In genomic region chr17:31841453-31841841, GRCm38 (mm10) we compare ENCODE assay signal across 10 mouse cellular contexts. TPM values are rescaled to one million over a fixed set of nuclear protein-coding genes. Genes with fewer than 3 reads are reported as not detected.
A peak's percentile ranks its signal among the peaks of the same experiment; 100 is the strongest.
DNase-seq lines count a peak whose midpoint lies in the region; ATAC-seq and TF ChIP-seq lines count a peak whose summit lies in the region.
"Had no signal": no experiment of that assay in that cellular context is flagged by ENCODE, and none has a peak within 500 bp of the region (broad histone marks: within the 10 kb centered on the region; RNA-seq: fewer than 3 reads in every experiment).

No protein-coding gene starts in this region.

- no peak for ATAC-seq in kidney, embryonic 16.5 days (ENCODE audit: low FRiP score, low TSS enrichment)
- no peak for ATAC-seq in stomach, postnatal 0 days (ENCODE audit: low FRiP score, low TSS enrichment)

- DNase-seq in kidney, adult 2 months = no peak
- DNase-seq in T-cell, adult 2 months (ENCODE audit: low spot score) = peak; percentile 37
- peak; percentile 59 for DNase-seq in lung, postnatal 10 days
- no peak for DNase-seq in stomach, postnatal 0 days (ENCODE audit: low spot score)
- DNase-seq in embryo, embryonic 10.5 days (ENCODE audit: low spot score) = no peak
- DNase-seq in yolk sac, embryonic 10.5 days (ENCODE audit: low spot score) = no peak
- no peak for DNase-seq in left cerebral cortex, postnatal 14 days (ENCODE audit: low spot score in 2 of 2)
- DNase-seq: cerebellum, adult 18-20 months had no signal

- peaks cover 23% of the 10 kb centered on the region for H3K36me3 ChIP-seq in kidney, embryonic 16.5 days (ENCODE audit: insufficient read depth, low read length)
- H3K36me3 ChIP-seq in kidney, adult 2 months (ENCODE audit: control insufficient read depth, insufficient read depth, low read length) = peaks cover 6% of the 10 kb centered on the region; the same call in 1 of the 2 replicates
- peaks cover 10% of the 10 kb centered on the region for H3K36me3 ChIP-seq in stomach, postnatal 0 days (ENCODE audit: control insufficient read depth, insufficient read depth, low read length)

- no peaks in the 10 kb centered on the region for H3K27me3 ChIP-seq in kidney, embryonic 16.5 days (ENCODE audit: insufficient read depth, low read length)
- no peaks in the 10 kb centered on the region for H3K27me3 ChIP-seq in kidney, adult 2 months (replicated peaks; ENCODE audit: control insufficient read depth, insufficient read depth, low read length)
- no peaks in the 10 kb centered on the region for H3K27me3 ChIP-seq in stomach, postnatal 0 days (ENCODE audit: control insufficient read depth, insufficient read depth, low read length)
- H3K27me3 ChIP-seq: Patski had no signal

- H3K9me3 ChIP-seq in kidney, embryonic 16.5 days (ENCODE audit: low read length) = no peaks in the 10 kb centered on the region
- no peaks in the 10 kb centered on the region for H3K9me3 ChIP-seq in stomach, postnatal 0 days (ENCODE audit: control insufficient read depth, low read length)

- H3K4me3 ChIP-seq in kidney, embryonic 16.5 days (ENCODE audit: low read length) = no peak overlapping the region
- H3K4me3 ChIP-seq in kidney, adult 2 months (ENCODE audit: insufficient read depth, low read depth, low read length) = no peak overlapping the region
- no peak overlapping the region for H3K4me3 ChIP-seq in stomach, postnatal 0 days (ENCODE audit: low read depth, low read length)

- TF ChIP-seq CTCF in kidney, adult 2 months (conservative IDR thresholded peaks at IDR 0.05; ENCODE audit: insufficient read depth, insufficient read length, low read depth, low read length) = no peak
- no peak for TF ChIP-seq CTCF in stomach, postnatal 0 days (IDR thresholded peaks at IDR 0.05; ENCODE audit: low read depth)

- peak overlapping the region; percentile 23; the same call in 1 of the 2 replicates for H3K27ac ChIP-seq in kidney, embryonic 16.5 days (ENCODE audit: low read length)
- no peak overlapping the region for H3K27ac ChIP-seq in kidney, adult 2 months (ENCODE audit: insufficient read depth, low read depth, low read length)
- H3K27ac ChIP-seq in stomach, postnatal 0 days (replicated peaks) = peak overlapping the region; percentile 87

- 87% methylated on average over 3 of the region's 3 CpGs for WGBS in kidney, embryonic 16.5 days
- WGBS in kidney, adult 2 months = 93% methylated on average over 3 of the region's 3 CpGs
- 83% methylated on average over 3 of the region's 3 CpGs for WGBS in stomach, postnatal 0 days

- H3K4me2 ChIP-seq in kidney, embryonic 16.5 days (replicated peaks; ENCODE audit: low read depth, low read length) = no peak overlapping the region
- H3K4me2 ChIP-seq in stomach, postnatal 0 days (replicated peaks; ENCODE audit: low read depth) = no peak overlapping the region

- no peak for TF ChIP-seq POLR2A in kidney, adult 2 months (IDR thresholded peaks at IDR 0.05; ENCODE audit: low read depth, low read length)

- intact Hi-C loops in left cerebral cortex, postnatal 14 days (cut with DNase I) = no loop called here

- TF ChIP-seq EP300 in stomach, postnatal 0 days (optimal IDR thresholded peaks at IDR 0.05) = no peak

- H3K4me1 ChIP-seq in kidney, embryonic 16.5 days (ENCODE audit: insufficient read depth, low read length) = 0 out of 2 replicates have a peak, but pooled peaks cover 13% of the 10 kb centered on the region
- no peaks in the 10 kb centered on the region; the same call in 1 of the 2 replicates for H3K4me1 ChIP-seq in kidney, adult 2 months (ENCODE audit: control insufficient read depth, insufficient read depth, low read length)
- peaks cover 20% of the 10 kb centered on the region for H3K4me1 ChIP-seq in stomach, postnatal 0 days (replicated peaks; ENCODE audit: control insufficient read depth, insufficient read depth)

- no peak overlapping the region for H3K9ac ChIP-seq in kidney, embryonic 16.5 days (replicated peaks; ENCODE audit: low read length)
- H3K9ac ChIP-seq in stomach, postnatal 0 days (ENCODE audit: low read length) = no peak overlapping the region

RNA-seq across cellular contexts. Expression of gene Sik1, which starts 14.2 kb away (rescaled TPM):
- 16.5 and 17.8 TPM in 2 replicates for polyA plus RNA-seq in kidney, embryonic 16.5 days (2015; fragmentation: Nextera tagmentation; extraction: Ambion mirVana)
- polyA plus RNA-seq in kidney, adult 2 months (2012; rRNA removed) = 35.5 and 57.6 TPM in 2 replicates
- 18.2 and 19.8 TPM in 2 replicates for polyA plus RNA-seq in stomach, postnatal 0 days (2015; fragmentation: Nextera tagmentation; extraction: Ambion mirVana)
- total RNA-seq in left cerebral cortex, postnatal 14 days (2021) = 10 to 100 TPM; 18.8 to 21.6 TPM

Comparison
In these comparisons a context has a peak if more than half of its experiments do, and no peak if none do; other contexts are left out.
1. DNase-seq: peak in T-cell, adult 2 months (single experiment) and lung, postnatal 10 days (single experiment); none in kidney, adult 2 months (single experiment), stomach, postnatal 0 days (single experiment), embryo, embryonic 10.5 days (single experiment), yolk sac, embryonic 10.5 days (single experiment) and left cerebral cortex, postnatal 14 days (0 of 2).